Mouse (Mus musculus): ENCODE measurements around the gene Gm2174. TPM values are rescaled to one million over a fixed set of nuclear protein-coding genes. Genes with fewer than 3 reads are reported as not detected.

Gm2174 gene
- not detected in 2 replicates for polyA plus RNA-seq (2012; rRNA removed)

DNA sequence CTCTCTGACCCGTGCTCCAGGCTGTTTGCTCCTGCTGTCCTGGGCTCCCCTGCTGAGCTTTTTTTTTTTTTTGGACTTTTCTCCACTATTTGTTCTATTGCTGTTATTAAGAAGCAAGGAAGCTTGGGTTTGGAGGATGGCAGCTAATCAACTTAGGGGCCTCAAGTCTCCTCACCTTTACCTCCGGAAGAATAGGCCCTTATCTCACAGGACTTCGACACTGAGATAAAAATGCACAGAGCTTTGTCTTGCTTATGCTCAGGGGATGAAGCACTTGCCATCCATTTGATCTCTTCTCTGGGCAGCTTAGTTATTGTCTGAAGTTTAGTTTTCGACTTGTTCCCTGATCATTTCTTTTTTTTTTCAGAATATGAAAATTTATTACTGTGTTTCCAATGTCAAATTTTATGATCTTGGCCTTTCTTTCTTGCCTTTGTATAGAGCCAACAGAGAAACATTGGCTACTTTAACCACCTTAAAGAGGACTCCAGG lies at the start of gene Gm2174:
Gene Gm2174 (plus strand): TSS at position 442 of the 492 bp plus-strand sequence.

DNA sequence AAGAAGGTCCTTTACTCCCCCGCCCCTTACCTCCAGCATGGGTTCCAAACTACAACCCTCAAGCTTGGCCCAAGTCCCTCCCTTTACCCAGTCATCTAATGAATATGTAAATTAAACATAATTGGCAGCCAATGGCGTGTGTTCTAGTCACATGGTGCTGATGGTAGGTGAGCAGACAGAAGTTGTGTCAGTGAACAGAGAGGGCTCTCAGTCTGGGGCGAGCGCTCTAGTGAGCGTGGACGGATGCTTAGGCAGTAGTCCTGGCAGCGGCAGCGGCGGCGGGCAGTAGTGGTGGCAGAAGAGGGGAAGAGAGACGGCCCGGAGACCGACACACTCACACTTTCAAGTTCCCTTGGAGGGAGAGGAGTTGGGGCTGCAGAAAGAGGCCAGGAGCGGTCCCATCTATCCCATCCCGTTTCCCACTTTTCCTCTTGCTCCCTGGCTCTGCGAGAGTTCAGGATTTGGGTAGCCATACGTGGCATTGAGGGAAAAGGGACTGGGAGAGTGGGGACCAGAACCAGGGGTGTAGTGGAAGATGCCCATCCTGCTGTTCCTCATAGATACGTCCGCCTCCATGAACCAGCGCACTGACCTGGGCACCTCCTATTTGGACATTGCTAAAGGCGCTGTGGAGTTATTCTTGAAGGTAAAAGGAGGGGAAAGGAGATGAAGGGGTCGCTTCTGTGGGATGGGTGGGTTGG lies 7.1 kb downstream of the Gm2174 start, which contains the start of gene Ints6l:
Gene Ints6l (plus strand): TSS at position 187 of the 701 bp plus-strand sequence.

Other genes starting within 250 kb of the Gm2174 start
- not detected in 2 replicates for gene Gm773, start 235.1 kb upstream of the Gm2174 start, polyA plus RNA-seq (2012; rRNA removed)
- 3.4 and 4.1 TPM in 2 replicates for gene Zfp449, start 101.6 kb upstream of the Gm2174 start, polyA plus RNA-seq (2012; rRNA removed)
- gene Smim10l2a, start 73.4 kb upstream of the Gm2174 start, polyA plus RNA-seq (2012; rRNA removed): 12.8 and 13.4 TPM in 2 replicates
- 74.9 and 79.0 TPM in 2 replicates for gene Ints6l, start 6.9 kb downstream of the Gm2174 start, polyA plus RNA-seq (2012; rRNA removed)
- not detected in 2 replicates for gene Gm10477, start 76.8 kb downstream of the Gm2174 start, polyA plus RNA-seq (2012; rRNA removed)
- gene Gm648, start 101.6 kb downstream of the Gm2174 start, polyA plus RNA-seq (2012; rRNA removed): 0.11 and 0.16 TPM in 2 replicates
- gene Mmgt1, start 150.1 kb downstream of the Gm2174 start, polyA plus RNA-seq (2012; rRNA removed): 29.4 and 33.0 TPM in 2 replicates
- 48.9 and 52.8 TPM in 2 replicates for gene Slc9a6, start 161.8 kb downstream of the Gm2174 start, polyA plus RNA-seq (2012; rRNA removed)